Mouse (Mus musculus): ENCODE results near the gene Nlgn2.

Nlgn2 gene

GRCm38 (mm10) chr11:69822080-69822479 is 15.5 kb downstream of the Nlgn2 start, which contains the start of gene Spem1:
Spem1 (minus strand) TSS chr11:69822180.
- no peak for DNase-seq

GRCm38 (mm10) chr11:69818871-69819270 is 18.7 kb downstream of the Nlgn2 start:
- no peak for DNase-seq

GRCm38 (mm10) chr11:69818365-69818764 is 19.2 kb downstream of the Nlgn2 start, which contains the start of gene Spem2:
Spem2 (minus strand) TSS chr11:69818465.
- no peak for DNase-seq

GRCm38 (mm10) chr11:69816520-69816919 is 21.1 kb downstream of the Nlgn2 start:
- no peak for DNase-seq

- no peak for DNase-seq
Measured at GRCm38 (mm10) chr11:69815155-69815554, 22.4 kb downstream of the Nlgn2 start, which contains the start of gene Gm39566. Gm39566 (minus strand) TSS chr11:69815298.

- DNase-seq: no peak
Measured at GRCm38 (mm10) chr11:69810280-69810679, 27.3 kb downstream of the Nlgn2 start.

- DNase-seq: no peak
Measured at GRCm38 (mm10) chr11:69807641-69808040, 29.9 kb downstream of the Nlgn2 start.

- DNase-seq: no peak
Measured at GRCm38 (mm10) chr11:69806378-69806777, 31.2 kb downstream of the Nlgn2 start.

- DNase-seq: peak; percentile 59 to 75
Measured at GRCm38 (mm10) chr11:69804972-69805909, 32.3 kb downstream of the Nlgn2 start, which contains the start of gene Tmem102. Tmem102 (minus strand) TSS chr11:69805624.

GRCm38 (mm10) chr11:69804652-69804940 is 33.0 kb downstream of the Nlgn2 start:
- DNase-seq: peak in 1 of 2 experiments; percentile 25

- DNase-seq: peak; percentile 84 to 88
Measured at GRCm38 (mm10) chr11:69803786-69804651, 33.6 kb downstream of the Nlgn2 start.

- DNase-seq: no peak
Measured at GRCm38 (mm10) chr11:69803328-69803727, 34.3 kb downstream of the Nlgn2 start.

GRCm38 (mm10) chr11:69802648-69803105 is 34.9 kb downstream of the Nlgn2 start:
- DNase-seq: peak; percentile 90 to 92

GRCm38 (mm10) chr11:69801379-69801977 is 36.1 kb downstream of the Nlgn2 start, which contains the start of gene Fgf11:
Fgf11 (minus strand) TSS chr11:69801857.
- peak; percentile 23 to 37 for DNase-seq

GRCm38 (mm10) chr11:69800392-69801197 is 37.0 kb downstream of the Nlgn2 start:
- DNase-seq: peak; percentile 73 to 76

- peak in 1 of 2 experiments; percentile 56 for DNase-seq
Measured at GRCm38 (mm10) chr11:69800138-69800391, 37.5 kb downstream of the Nlgn2 start.

GRCm38 (mm10) chr11:69799394-69800137 is 38.0 kb downstream of the Nlgn2 start:
- DNase-seq: no peak

GRCm38 (mm10) chr11:69797924-69798323 is 39.7 kb downstream of the Nlgn2 start:
- DNase-seq: no peak

GRCm38 (mm10) chr11:69795983-69796435 is 41.6 kb downstream of the Nlgn2 start:
- DNase-seq: no peak

- peak; percentile 95 to 97 for DNase-seq
Measured at GRCm38 (mm10) chr11:69795168-69795982, 42.2 kb downstream of the Nlgn2 start, which contains the start of gene Chrnb1. Chrnb1 (minus strand) TSS chr11:69795943.

Measured in lung, postnatal 4 days (tissue).